Mouse (Mus musculus): ENCODE data around the gene Pth2r.

DNA sequence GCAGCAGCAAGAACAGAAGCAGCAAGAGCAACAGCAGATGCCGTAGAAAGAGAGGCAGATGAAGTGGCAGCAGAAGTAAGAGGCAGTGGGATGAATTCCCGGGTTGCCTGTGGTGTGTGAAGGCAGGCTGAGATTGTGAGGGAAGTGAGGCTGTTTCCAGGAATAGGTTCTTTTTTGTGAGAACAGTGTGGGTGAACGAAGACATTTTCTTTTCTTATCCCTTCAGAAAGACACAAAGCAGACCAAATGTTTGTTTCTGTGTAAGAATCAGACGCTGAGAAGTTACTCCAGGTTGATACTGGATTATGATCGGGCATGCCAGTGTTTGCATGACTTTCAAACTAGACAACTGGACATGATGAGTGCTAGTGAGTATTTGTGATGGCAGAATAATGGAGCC is 52.2 kb downstream of the Pth2r start:
- TF ChIP-seq CTCF (IDR thresholded peaks at IDR 0.05; ENCODE audit: low read depth) (no peak), EP300 (IDR thresholded peaks at IDR 0.05; ENCODE audit: low read depth) (no peak)
